Mouse (Mus musculus) stomach, postnatal 0 days (tissue): Measurements from ENCODE around the gene Vmn1r225. TPM values are rescaled to one million over a fixed set of nuclear protein-coding genes. Genes with fewer than 3 reads are reported as not detected.
"Not testable (repeated sequence)": the region's sequence is repeated elsewhere in the genome, so short reads cannot be mapped to it uniquely, and the experiment has no call there.

Experiments
- ATAC-seq: fragments of 200-750 bp; cut with Nextera tagmentation; 2 replicates; pipeline ENCODE4 v1.8.0; 2017; ENCODE audit not compliant: low FRiP score, low TSS enrichment
- DNase-seq: peaks from one replicate; pipeline ENCODE4 v3.0.0-alpha.2; 2016; ENCODE audit warnings: low spot score
- H3K27ac ChIP-seq: fragments of 300-500 bp; sonication (generic); replicated peaks from 2 replicates; pipeline ENCODE4 v1.5.1; 2014; ENCODE audit warnings: mild to moderate bottlenecking, control low read depth
- H3K27me3 ChIP-seq: fragments of 300-500 bp; sonication (generic); 2 replicates; pipeline ENCODE4 v1.6.1; 2014; ENCODE audit warnings: low read length; ENCODE audit not compliant: control insufficient read depth, insufficient read depth
- H3K36me3 ChIP-seq: fragments of 300-500 bp; sonication (generic); 2 replicates; pipeline ENCODE4 v1.6.1; 2014; ENCODE audit warnings: low read length, mixed read lengths; ENCODE audit not compliant: control insufficient read depth, insufficient read depth
- H3K4me1 ChIP-seq: fragments of 300-500 bp; sonication (generic); replicated peaks from 2 replicates; pipeline ENCODE4 v1.6.1; 2014; ENCODE audit warnings: antibody characterized with exemption; ENCODE audit not compliant: control insufficient read depth, insufficient read depth
- H3K4me2 ChIP-seq: fragments of 300-500 bp; sonication (generic); replicated peaks from 2 replicates; pipeline ENCODE4 v1.6.1; 2014; ENCODE audit warnings: low read depth, mild to moderate bottlenecking, control low read depth, moderate library complexity
- H3K4me3 ChIP-seq: fragments of 300-500 bp; sonication (generic); 2 replicates; pipeline ENCODE4 v1.5.1; 2014; ENCODE audit warnings: low read depth, low read length, control low read depth
- H3K9ac ChIP-seq: fragments of 300-500 bp; sonication (generic); 2 replicates; pipeline ENCODE4 v1.6.1; 2014; ENCODE audit warnings: mild to moderate bottlenecking, low read length, control low read depth, mixed read lengths
- H3K9me3 ChIP-seq: fragments of 300-500 bp; sonication (generic); 2 replicates; pipeline ENCODE4 v1.6.1; 2016; ENCODE audit warnings: low read length; ENCODE audit not compliant: control insufficient read depth
- CTCF ChIP-seq: IDR thresholded peaks from 2 replicates; pipeline ENCODE4 v1.5.1; 2016; ENCODE audit warnings: antibody characterized with exemption, low read depth, mild to moderate bottlenecking, moderate library complexity
- EP300 ChIP-seq: optimal IDR thresholded peaks from 2 replicates; pipeline ENCODE3; 2016; ENCODE audit warnings: antibody characterized with exemption
- WGBS: fragments of 180-500 bp; shearing (Covaris S2); extraction: QIAGEN DNeasy Blood & Tissue Kit; methylation state at CpG from one replicate; pipeline ENCODE4 v1.1.7; 2014; 5-methylcytosine and 5-hydroxymethylcytosine counted together
- polyA plus RNA-seq: library from polyadenylated mRNA; unstranded; fragments of >200 nt; fragmentation: Nextera tagmentation; extraction: Ambion mirVana; gene quantifications from 2 replicates; pipeline ENCODE4 v1.2.1, GENCODE M21; 2015

Gene Vmn1r225
- not detected in 2 replicates for polyA plus RNA-seq

DNA sequence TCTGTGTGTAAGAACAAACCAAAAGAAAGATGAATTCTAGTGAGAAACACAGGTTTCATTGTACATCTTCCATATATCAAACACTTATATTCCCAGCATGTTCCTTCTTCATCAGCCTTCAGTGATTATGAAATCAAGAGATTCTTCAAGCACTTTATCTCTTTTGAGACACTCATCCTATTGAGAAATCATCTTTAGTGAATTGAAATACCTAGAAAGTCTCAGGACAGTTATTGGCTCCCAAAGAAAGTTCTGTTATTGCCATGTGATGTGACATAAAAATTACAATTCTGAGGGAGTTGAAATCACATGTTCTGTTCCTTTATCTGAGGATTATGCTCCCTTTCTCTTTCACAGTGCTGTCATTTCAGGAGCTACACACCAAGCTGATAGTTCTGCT lies at the start of gene Vmn1r225:
TSS of gene Vmn1r225 (plus strand) at position 301 of the 400 bp plus-strand sequence.
- no peak within 1 kb of the TSS for H3K9ac ChIP-seq
- H3K4me2 ChIP-seq: no peak within 1 kb of the TSS
- H3K36me3 ChIP-seq: no peaks in the 10 kb centered on the region
- H3K27me3 ChIP-seq: no peaks in the 10 kb centered on the region
- no peaks in the 10 kb centered on the region for H3K9me3 ChIP-seq
- DNase-seq (no peak), ATAC-seq (no peak)
- no peak within 1 kb of the TSS for H3K4me3 ChIP-seq
- no peak for TF ChIP-seq EP300
- TF ChIP-seq CTCF: no peak
- no peak within 1 kb of the TSS for H3K27ac ChIP-seq
- no peaks in the 10 kb centered on the region for H3K4me1 ChIP-seq

DNA sequence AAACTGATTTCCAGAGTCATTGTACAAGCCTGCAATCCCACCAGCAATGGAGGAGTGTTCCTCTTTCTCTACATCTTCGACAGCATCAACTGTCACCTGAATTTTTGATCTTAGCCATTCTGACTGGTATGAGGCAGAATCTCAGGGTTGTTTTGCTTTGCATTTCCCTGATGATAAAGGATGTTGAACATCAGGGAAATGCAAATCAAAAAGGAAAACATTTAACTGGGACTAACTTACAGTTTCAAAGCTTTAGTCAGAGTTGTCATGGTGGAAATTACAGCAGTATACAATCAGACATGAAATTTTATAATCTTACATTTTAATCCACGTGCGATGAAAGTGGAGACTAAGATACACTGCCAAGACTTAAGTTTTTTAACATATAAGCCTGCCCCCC lies 24.6 kb upstream of the Vmn1r225 start:
- H3K36me3 ChIP-seq: no peaks in the 10 kb centered on the region
- no peak for ATAC-seq
- no peak overlapping the region for H3K9ac ChIP-seq
- H3K27ac ChIP-seq: no peak overlapping the region
- no peaks in the 10 kb centered on the region for H3K27me3 ChIP-seq
- H3K4me1 ChIP-seq: no peaks in the 10 kb centered on the region
- 64% methylated on average over 3 of the region's 3 CpGs for WGBS
- H3K9me3 ChIP-seq: no peaks in the 10 kb centered on the region
- no peak for DNase-seq
- TF ChIP-seq EP300: no peak
- TF ChIP-seq CTCF: no peak
- H3K4me2 ChIP-seq: no peak overlapping the region
- no peak overlapping the region for H3K4me3 ChIP-seq

DNA sequence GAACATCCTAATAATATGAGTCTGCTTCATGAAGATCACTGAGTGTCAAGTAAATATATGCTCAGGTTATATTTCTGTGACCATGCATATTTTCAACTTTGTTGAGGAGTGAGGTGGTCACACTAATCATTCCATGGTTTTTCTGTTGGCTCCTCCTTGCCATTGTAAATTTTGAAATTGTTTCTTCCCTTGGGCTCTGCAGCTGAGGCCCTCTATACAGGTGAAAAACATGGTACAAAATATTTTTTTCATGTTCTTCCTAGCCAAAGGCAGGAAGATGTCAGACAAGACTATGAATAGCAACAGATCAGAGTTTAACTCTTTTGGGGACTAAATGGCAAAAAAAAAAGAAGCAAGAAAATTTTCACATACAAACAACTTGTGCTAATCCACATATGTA lies 16.7 kb upstream of the Vmn1r225 start, which contains the start of gene Vmn2r108:
TSS of gene Vmn2r108 (minus strand) at position 101 of the 400 bp plus-strand sequence.
- H3K9me3 ChIP-seq: no peaks in the 10 kb centered on the region
- H3K27me3 ChIP-seq: no peaks in the 10 kb centered on the region
- H3K27ac ChIP-seq: no peak within 1 kb of the TSS
- H3K4me3 ChIP-seq: no peak within 1 kb of the TSS
- no peak for TF ChIP-seq CTCF
- no peak for TF ChIP-seq EP300
- no peak within 1 kb of the TSS for H3K4me2 ChIP-seq
- no peaks in the 10 kb centered on the region for H3K4me1 ChIP-seq
- no peaks in the 10 kb centered on the region for H3K36me3 ChIP-seq
- H3K9ac ChIP-seq: no peak within 1 kb of the TSS
- ATAC-seq: no peak
- DNase-seq: no peak

DNA sequence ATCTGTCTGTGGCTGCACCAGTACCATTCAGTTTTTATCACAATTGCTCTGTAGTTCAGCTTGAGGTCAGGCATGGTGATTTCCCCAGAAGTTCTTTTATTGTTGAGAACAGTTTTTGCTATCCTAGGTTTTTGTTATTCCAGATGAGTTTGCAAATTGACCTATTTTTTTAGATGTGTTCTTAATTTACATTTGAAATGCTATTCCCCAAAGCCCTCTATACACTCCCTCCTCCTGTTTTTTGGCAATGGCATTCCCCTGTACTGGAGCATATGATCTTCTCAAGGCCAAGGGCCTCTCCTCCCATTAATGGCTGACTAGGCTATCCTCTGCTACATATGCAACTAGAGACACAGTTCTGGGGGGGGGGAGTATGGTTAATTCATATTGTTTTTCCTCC lies 10.3 kb downstream of the Vmn1r225 start:
- H3K4me2 ChIP-seq, H3K27ac ChIP-seq, H3K36me3 ChIP-seq: not testable (repeated sequence)

More for the DNA sequence above, 10.3 kb downstream of the Vmn1r225 start:
- DNase-seq, ATAC-seq, H3K9me3 ChIP-seq, H3K27me3 ChIP-seq, H3K4me3 ChIP-seq, H3K9ac ChIP-seq, H3K4me1 ChIP-seq: not testable (repeated sequence)

Other genes starting within 250 kb of the Vmn1r225 start
- gene Vmn2r106, start 212.6 kb upstream of the Vmn1r225 start, polyA plus RNA-seq: not detected in 2 replicates
- gene Vmn2r107, start 152.9 kb upstream of the Vmn1r225 start, polyA plus RNA-seq: 0.01 TPM in 1 of 2 replicates, not detected in the other
- 0.04 TPM in 1 of 2 replicates, not detected in the other for gene Vmn1r224, start 84.0 kb upstream of the Vmn1r225 start, polyA plus RNA-seq
- gene Vmn2r108, start 16.8 kb upstream of the Vmn1r225 start, polyA plus RNA-seq: not detected in 2 replicates
- not detected in 2 replicates for gene Vmn2r109, start 66.6 kb downstream of the Vmn1r225 start, polyA plus RNA-seq
- 0.01 TPM in 1 of 2 replicates, not detected in the other for gene Vmn2r110, start 98.3 kb downstream of the Vmn1r225 start, polyA plus RNA-seq
- gene Fpr-rs3, start 126.7 kb downstream of the Vmn1r225 start, polyA plus RNA-seq: not detected in 2 replicates
- gene Vmn1r226, start 184.7 kb downstream of the Vmn1r225 start, polyA plus RNA-seq: not detected in 2 replicates
- not detected in 2 replicates for gene Vmn1r227, start 231.7 kb downstream of the Vmn1r225 start, polyA plus RNA-seq